In the genomic region with DNA sequence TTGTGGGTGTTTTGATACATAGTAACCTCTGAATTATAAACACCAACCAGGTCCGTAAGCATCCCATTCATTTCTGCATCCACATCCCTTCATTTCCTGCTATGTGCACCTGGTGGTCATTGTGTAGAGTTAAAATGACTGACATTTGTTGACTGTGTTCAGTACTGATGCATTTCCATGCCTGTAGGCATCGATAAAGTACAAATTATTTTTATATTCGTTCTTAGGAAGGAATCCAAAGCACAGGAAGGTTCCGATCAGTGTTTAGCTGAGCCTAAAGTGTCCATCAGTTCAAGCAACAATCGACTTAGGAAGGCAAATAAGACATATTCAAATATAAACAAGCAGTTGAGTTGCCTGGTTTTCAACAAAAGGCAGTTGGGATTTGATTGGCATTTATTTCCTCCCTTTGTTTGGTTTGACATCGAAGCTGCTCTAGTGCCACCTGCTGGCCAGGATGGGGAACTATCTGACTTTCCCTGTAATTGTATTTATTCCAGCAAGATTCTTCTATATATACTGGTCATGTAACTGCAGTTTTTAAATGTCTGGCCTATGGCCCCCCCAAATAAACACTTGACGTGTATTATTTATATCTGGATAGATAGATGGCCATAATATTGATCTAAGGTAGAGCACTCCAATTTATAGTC, we compare ENCODE assay signal across 8 mouse cellular contexts.
DNase-seq lines count a peak whose midpoint lies in the region; ATAC-seq and TF ChIP-seq lines count a peak whose summit lies in the region.

No protein-coding gene starts in this region.

- TF ChIP-seq CTCF in cortical plate, adult 2 months (IDR thresholded peaks at IDR 0.05; ENCODE audit: extremely low read depth, insufficient read depth, low read length) = peak; percentile 87

- TF ChIP-seq POLR2A in cortical plate, adult 2 months (IDR thresholded peaks at IDR 0.05; ENCODE audit: extremely low read depth, insufficient read depth, low read length) = no peak

- no peaks in the 10 kb centered on the region for H3K27me3 ChIP-seq in limb, embryonic 11.5 days (ENCODE audit: control insufficient read depth, insufficient read depth, low read length)
- no peaks in the 10 kb centered on the region for H3K27me3 ChIP-seq in splenic B cell, adult 2 months (ENCODE audit: control insufficient read depth, insufficient read depth, low read length, poor library complexity, severe bottlenecking)

- WGBS in limb, embryonic 11.5 days = 52% methylated on average over 7 of the region's 7 CpGs

- no peaks in the 10 kb centered on the region for H3K9me3 ChIP-seq in limb, embryonic 11.5 days (ENCODE audit: control insufficient read depth, low read length)

- no peak overlapping the region for H3K4me2 ChIP-seq in limb, embryonic 11.5 days (ENCODE audit: low read depth, severe bottlenecking)

- no peak for ATAC-seq in limb, embryonic 11.5 days (ENCODE audit: insufficient number of reproducible peaks, low FRiP score, low TSS enrichment, low read depth)

- no peak overlapping the region for H3K27ac ChIP-seq in cortical plate, adult 2 months (ENCODE audit: insufficient read depth, low read length)
- H3K27ac ChIP-seq in limb, embryonic 11.5 days (replicated peaks; ENCODE audit: low read depth, low read length) = no peak overlapping the region

- no peaks in the 10 kb centered on the region for H3K36me3 ChIP-seq in limb, embryonic 11.5 days (ENCODE audit: control insufficient read depth, insufficient read depth, low read length)
- no peaks in the 10 kb centered on the region for H3K36me3 ChIP-seq in splenic B cell, adult 2 months (ENCODE audit: control insufficient read depth, insufficient read depth, low read length, poor library complexity, severe bottlenecking)

- H3K4me1 ChIP-seq in cortical plate, adult 2 months (ENCODE audit: control insufficient read depth, insufficient read depth, low read length) = no peaks in the 10 kb centered on the region; the same call in 1 of the 2 replicates
- no peaks in the 10 kb centered on the region for H3K4me1 ChIP-seq in limb, embryonic 11.5 days (ENCODE audit: control insufficient read depth, insufficient read depth, low read length)

- no peak overlapping the region for H3K4me3 ChIP-seq in cortical plate, adult 2 months (ENCODE audit: insufficient read depth, low read length)
- H3K4me3 ChIP-seq in limb, embryonic 11.5 days (ENCODE audit: low read depth, low read length) = no peak overlapping the region

- peak; percentile 35 for DNase-seq in 3134 (ENCODE audit: extremely low read depth, insufficient read length, low spot score)
- peak; percentile 72 to 90 for DNase-seq in adrenal gland, adult (ENCODE audit: inconsistent age in 2 of 2, low spot score in 1 of 2)
- peak; percentile 22 for DNase-seq in gastrocnemius, postnatal 25 days
- DNase-seq in kidney, adult 11 months = peak; percentile 58
- peak; percentile 84 for DNase-seq in limb, embryonic 11.5 days (ENCODE audit: low spot score)
- DNase-seq in natural killer cell, adult 2 months (ENCODE audit: low spot score in 2 of 2) = peak; percentile 42 to 70
- DNase-seq in splenic B cell, adult 2 months (ENCODE audit: low read depth, low spot score) = peak; percentile 81

- no peak overlapping the region for H3K9ac ChIP-seq in limb, embryonic 11.5 days (ENCODE audit: low read length)

Comparison
In these comparisons a context has a peak if more than half of its experiments do, and no peak if none do; other contexts are left out.
1. DNase-seq: peak in every context shown above with its lines; median percentile 84 in limb, embryonic 11.5 days; 81 in adrenal gland, adult; 81 in splenic B cell, adult 2 months; 58 in kidney, adult 11 months; 56 in natural killer cell, adult 2 months; 35 in 3134; 22 in gastrocnemius, postnatal 25 days.